Mouse (Mus musculus) stomach, postnatal 0 days (tissue): Measurements from ENCODE around the gene Hoxd4.

Experiments used
- CTCF ChIP-seq: IDR thresholded peaks from 2 replicates; pipeline ENCODE4 v1.5.1; 2016; ENCODE audit warnings: antibody characterized with exemption, low read depth, mild to moderate bottlenecking, moderate library complexity
- EP300 ChIP-seq: optimal IDR thresholded peaks from 2 replicates; pipeline ENCODE3; 2016; ENCODE audit warnings: antibody characterized with exemption

DNA sequence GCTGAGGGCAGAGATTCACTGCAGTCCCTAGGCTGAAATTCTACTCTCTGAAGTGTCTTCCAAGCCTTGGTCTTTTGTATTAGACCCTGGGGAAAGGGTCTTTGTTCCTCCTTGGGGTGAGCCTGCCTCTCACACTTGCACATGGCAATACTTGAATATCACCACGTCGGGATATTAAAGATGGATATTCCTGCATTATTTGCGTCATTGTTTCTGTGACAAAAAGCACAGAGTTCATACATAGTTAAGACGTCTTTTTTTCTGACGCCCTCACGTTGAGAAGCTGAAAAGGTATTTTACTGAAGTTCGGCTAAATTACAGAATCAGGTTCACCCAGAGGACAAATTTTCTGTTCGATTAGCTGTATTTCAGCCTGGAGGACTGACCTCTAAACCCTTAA, 18.6 kb downstream of the Hoxd4 start:
- no peak for TF ChIP-seq CTCF
- TF ChIP-seq EP300 = no peak
